Mouse (Mus musculus): ENCODE results near the gene Galnt10. TPM values are rescaled to one million over a fixed set of nuclear protein-coding genes. Genes with fewer than 3 reads are reported as not detected.
A peak's percentile ranks its signal among the peaks of the same experiment; 100 is the strongest.
"Not testable (repeated sequence)": the region's sequence is repeated elsewhere in the genome, so short reads cannot be mapped to it uniquely, and the experiment has no call there.

Galnt10 gene
- polyA plus RNA-seq, 1 experiment from 2014 or later: 16.9 TPM

DNA sequence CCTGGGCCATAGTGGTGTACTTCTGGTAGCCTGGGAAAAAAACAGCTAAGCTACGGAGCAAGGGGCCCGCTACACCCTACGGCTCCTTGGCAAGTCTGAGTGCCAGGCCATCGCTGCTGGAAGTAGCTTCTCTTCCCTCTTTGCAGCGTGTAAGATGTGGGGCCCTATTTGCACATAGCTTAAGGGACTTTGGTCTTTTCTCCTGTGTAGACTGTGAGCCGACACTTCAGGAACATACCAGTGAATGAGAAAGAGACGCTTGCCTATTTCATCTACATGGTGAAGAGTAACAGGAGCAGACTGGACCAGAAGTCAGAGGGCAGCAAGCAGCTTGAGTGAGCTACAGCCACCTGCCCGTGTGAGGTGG, 164.5 kb downstream of the Galnt10 start:
- Histone ChIP-seq H3K27me3 (replicated peaks; ENCODE audit: control insufficient read depth, insufficient read depth, low read length) (no peaks in the 10 kb centered on the region), H3K4me3 (ENCODE audit: low read length) (no peak overlapping the region), H3K27ac (ENCODE audit: low read length) (peak overlapping the region; percentile 52), H3K4me1 (ENCODE audit: control insufficient read depth, insufficient read depth, low read length) (peaks cover 15% of the 10 kb centered on the region), H3K9ac (ENCODE audit: low read depth, low read length) (no peak overlapping the region), H3K4me2 (ENCODE audit: low read depth, low read length) (no peak overlapping the region), H3K9me3 (ENCODE audit: control insufficient read depth, low read length) (no peaks in the 10 kb centered on the region), H3K36me3 (ENCODE audit: control insufficient read depth, insufficient read depth, low read length) (peaks cover 7% of the 10 kb centered on the region)
- WGBS: 67% methylated on average over 8 of the region's 8 CpGs
- ATAC-seq: peak; percentile 80

DNA sequence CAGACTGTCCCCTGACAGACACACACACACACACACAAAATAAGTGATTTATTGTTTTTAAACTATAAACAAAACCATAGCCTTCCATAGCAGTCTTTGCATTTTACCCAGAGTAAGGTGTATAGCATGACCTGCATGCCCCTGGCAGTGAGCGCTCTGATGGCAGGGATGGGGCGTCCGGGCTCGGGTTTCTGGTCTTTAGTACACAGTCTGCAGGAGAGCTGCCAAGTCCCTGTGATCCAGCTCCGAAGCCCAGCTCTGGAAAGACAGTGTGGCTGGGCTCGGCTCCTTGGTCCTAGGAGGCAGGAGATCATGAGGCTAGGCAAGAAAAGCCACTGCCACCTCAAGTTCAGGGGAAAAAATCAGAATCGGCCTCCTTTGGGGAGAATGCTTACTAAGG, 165.8 kb downstream of the Galnt10 start:
- WGBS: 83% methylated on average over 7 of the region's 7 CpGs
- no peak for ATAC-seq
- H3K27ac ChIP-seq (ENCODE audit: low read length): no peak overlapping the region

DNA sequence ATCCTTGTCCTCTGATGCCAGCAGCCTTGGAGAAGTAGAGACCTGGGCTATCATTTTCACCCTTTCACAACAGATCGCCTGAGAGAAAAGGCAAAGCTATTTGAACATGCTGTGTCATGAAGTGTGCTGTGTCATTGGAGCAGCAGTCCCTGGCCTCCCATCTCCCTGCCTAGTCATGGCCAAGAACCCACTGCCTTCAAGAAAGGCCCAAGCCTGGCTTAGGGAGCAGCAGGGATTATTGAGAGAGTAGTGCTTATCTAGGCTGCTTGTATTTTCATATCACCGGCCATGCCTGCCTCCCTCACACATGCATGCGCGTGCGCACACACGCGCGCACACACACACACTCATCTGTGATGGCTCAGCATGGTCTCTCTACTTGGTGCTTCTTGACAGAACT, 167.0 kb downstream of the Galnt10 start:
- no peaks in the 10 kb centered on the region for H3K27me3 ChIP-seq (replicated peaks; ENCODE audit: control insufficient read depth, insufficient read depth, low read length)
- no peak for ATAC-seq
- peaks cover 15% of the 10 kb centered on the region for H3K4me1 ChIP-seq (ENCODE audit: control insufficient read depth, insufficient read depth, low read length)
- 94% methylated on average over 8 of the region's 8 CpGs for WGBS
- H3K9ac ChIP-seq (ENCODE audit: low read depth, low read length): no peak overlapping the region
- H3K36me3 ChIP-seq (ENCODE audit: control insufficient read depth, insufficient read depth, low read length): peaks cover 7% of the 10 kb centered on the region; the same call in 1 of the 2 replicates
- H3K4me2 ChIP-seq (ENCODE audit: low read depth, low read length): no peak overlapping the region
- H3K9me3 ChIP-seq (ENCODE audit: control insufficient read depth, low read length): no peaks in the 10 kb centered on the region
- H3K27ac ChIP-seq (ENCODE audit: low read length): no peak overlapping the region
- no peak overlapping the region for H3K4me3 ChIP-seq (ENCODE audit: low read length)

More for the DNA sequence above, 165.8 kb downstream of the Galnt10 start:
- no peak overlapping the region for H3K9ac ChIP-seq (ENCODE audit: low read depth, low read length)
- H3K27me3 ChIP-seq (replicated peaks; ENCODE audit: control insufficient read depth, insufficient read depth, low read length): no peaks in the 10 kb centered on the region
- H3K9me3 ChIP-seq (ENCODE audit: control insufficient read depth, low read length): no peaks in the 10 kb centered on the region
- H3K4me3 ChIP-seq (ENCODE audit: low read length): no peak overlapping the region
- peaks cover 7% of the 10 kb centered on the region for H3K36me3 ChIP-seq (ENCODE audit: control insufficient read depth, insufficient read depth, low read length)
- no peak overlapping the region for H3K4me2 ChIP-seq (ENCODE audit: low read depth, low read length)
- peaks cover 15% of the 10 kb centered on the region for H3K4me1 ChIP-seq (ENCODE audit: control insufficient read depth, insufficient read depth, low read length)

DNA sequence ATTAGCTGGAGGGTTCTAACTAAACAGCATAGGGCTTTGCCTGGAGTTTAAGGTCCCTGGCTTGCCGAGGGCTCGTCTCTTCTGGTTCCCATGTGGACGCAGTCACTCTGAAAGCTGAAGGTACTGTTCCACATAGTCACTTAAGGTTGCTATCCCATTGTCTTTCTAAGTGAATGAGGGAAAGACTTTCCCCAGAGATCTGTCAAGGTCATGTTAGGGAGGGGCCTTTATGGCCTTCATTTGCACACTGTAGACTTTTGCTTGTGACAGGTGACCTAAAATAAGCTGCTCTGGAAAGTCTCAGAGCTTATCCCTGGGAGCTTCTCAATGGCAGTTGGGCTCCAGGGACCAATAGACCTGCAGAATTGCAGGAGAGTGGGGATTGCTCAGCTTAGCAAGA, 168.4 kb downstream of the Galnt10 start:
- Histone ChIP-seq H3K36me3 (ENCODE audit: control insufficient read depth, insufficient read depth, low read length) (0 out of 2 replicates have a peak, but pooled peaks cover 3% of the 10 kb centered on the region), H3K4me1 (ENCODE audit: control insufficient read depth, insufficient read depth, low read length) (peaks cover 15% of the 10 kb centered on the region), H3K27ac (ENCODE audit: low read length) (no peak overlapping the region), H3K9ac (ENCODE audit: low read depth, low read length) (no peak overlapping the region), H3K27me3 (replicated peaks; ENCODE audit: control insufficient read depth, insufficient read depth, low read length) (no peaks in the 10 kb centered on the region), H3K9me3 (ENCODE audit: control insufficient read depth, low read length) (no peaks in the 10 kb centered on the region; the same call in 1 of the 2 replicates), H3K4me2 (ENCODE audit: low read depth, low read length) (no peak overlapping the region), H3K4me3 (ENCODE audit: low read length) (no peak overlapping the region)
- no peak for ATAC-seq
- WGBS: 93% methylated on average over 3 of the region's 3 CpGs

DNA sequence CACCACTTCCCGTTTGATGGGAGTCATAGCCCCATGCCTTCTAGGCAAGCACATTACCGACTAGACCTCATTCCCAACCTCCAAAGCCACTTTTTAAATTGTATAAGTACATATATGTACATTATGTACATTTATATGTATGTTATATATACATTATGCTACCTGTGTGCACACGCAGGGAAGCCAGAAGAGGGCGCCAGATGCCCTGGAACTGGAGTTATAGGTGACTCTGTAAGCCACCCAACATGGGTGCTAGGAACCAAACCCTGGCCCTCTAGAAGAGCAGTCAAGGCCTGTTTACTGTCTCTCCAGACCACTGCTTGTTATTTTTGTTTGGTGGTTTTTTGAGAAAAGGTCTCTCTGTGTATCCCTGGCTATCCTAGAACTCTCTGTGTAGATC, 172.9 kb downstream of the Galnt10 start:
- no peak overlapping the region for H3K4me2 ChIP-seq (ENCODE audit: low read depth, low read length)
- H3K27me3 ChIP-seq (replicated peaks; ENCODE audit: control insufficient read depth, insufficient read depth, low read length): no peaks in the 10 kb centered on the region; the same call in 1 of the 2 replicates
- WGBS: 93% methylated on average over 4 of the region's 4 CpGs
- no peaks in the 10 kb centered on the region for H3K36me3 ChIP-seq (ENCODE audit: control insufficient read depth, insufficient read depth, low read length)
- H3K27ac ChIP-seq (ENCODE audit: low read length): no peak overlapping the region
- H3K4me3 ChIP-seq (ENCODE audit: low read length): no peak overlapping the region
- ATAC-seq: no peak
- no peaks in the 10 kb centered on the region for H3K4me1 ChIP-seq (ENCODE audit: control insufficient read depth, insufficient read depth, low read length)
- H3K9me3 ChIP-seq (ENCODE audit: control insufficient read depth, low read length): no peaks in the 10 kb centered on the region; the same call in 1 of the 2 replicates
- no peak overlapping the region for H3K9ac ChIP-seq (ENCODE audit: low read depth, low read length)

DNA sequence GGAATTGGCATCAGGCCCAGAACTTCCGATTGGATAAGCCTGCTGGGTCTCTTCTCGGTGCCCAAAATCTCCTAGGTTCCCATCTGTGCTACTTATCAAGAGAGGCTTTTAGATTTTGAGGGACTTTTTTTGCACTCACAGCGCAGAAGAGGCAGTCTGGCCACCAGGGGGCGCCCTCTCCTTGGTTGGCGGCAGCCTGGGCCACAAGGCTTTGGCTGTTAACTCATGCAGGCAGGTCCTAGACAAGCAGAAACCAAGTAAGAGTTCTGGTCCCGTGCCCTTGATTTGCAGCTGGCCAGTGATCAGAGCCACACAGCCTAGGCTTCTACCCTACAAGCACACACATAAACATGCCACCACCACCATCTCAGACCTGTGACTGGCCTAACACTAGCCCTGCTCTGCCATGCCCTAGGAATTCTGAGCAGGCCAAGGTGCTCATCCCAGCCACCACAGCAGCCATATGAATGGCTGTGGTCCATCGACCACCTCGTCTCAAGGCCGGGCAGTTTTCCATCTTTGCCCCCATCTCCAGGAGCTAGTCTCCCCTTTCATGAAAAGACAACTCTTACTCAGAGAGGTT, 174.8 kb downstream of the Galnt10 start:
- Histone ChIP-seq H3K4me3 (ENCODE audit: low read length) (no peak overlapping the region), H3K4me2 (ENCODE audit: low read depth, low read length) (no peak overlapping the region), H3K27me3 (replicated peaks; ENCODE audit: control insufficient read depth, insufficient read depth, low read length) (no peaks in the 10 kb centered on the region; the same call in 1 of the 2 replicates), H3K27ac (ENCODE audit: low read length) (no peak overlapping the region), H3K9me3 (ENCODE audit: control insufficient read depth, low read length) (no peaks in the 10 kb centered on the region; the same call in 1 of the 2 replicates), H3K4me1 (ENCODE audit: control insufficient read depth, insufficient read depth, low read length) (peaks cover 8% of the 10 kb centered on the region), H3K36me3 (ENCODE audit: control insufficient read depth, insufficient read depth, low read length) (no peaks in the 10 kb centered on the region), H3K9ac (ENCODE audit: low read depth, low read length) (no peak overlapping the region)
- peak; percentile 63 for ATAC-seq
- WGBS: 26% methylated on average over 9 of the region's 9 CpGs

DNA sequence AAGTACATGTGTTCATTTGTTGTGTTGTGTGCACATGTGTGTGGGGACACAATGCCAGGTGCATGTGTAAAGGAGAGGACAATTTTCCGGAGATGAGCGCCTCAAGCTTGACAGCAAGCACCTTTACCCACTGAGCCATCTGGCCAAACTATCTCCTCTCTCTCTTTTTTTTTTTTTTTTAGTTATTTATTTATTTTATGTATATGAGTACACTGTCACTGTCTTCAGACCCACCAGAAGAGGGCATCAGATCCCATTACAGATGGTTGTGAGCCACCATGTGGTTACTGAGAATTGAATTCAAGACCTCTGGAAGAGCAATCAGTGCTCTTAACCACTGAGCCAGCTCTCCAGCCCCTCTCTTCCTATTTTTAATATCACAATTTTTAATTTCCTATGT, 177.9 kb downstream of the Galnt10 start:
- peaks cover 15% of the 10 kb centered on the region; the same call in 1 of the 2 replicates for H3K27me3 ChIP-seq (replicated peaks; ENCODE audit: control insufficient read depth, insufficient read depth, low read length)
- ATAC-seq; H3K9me3 ChIP-seq (ENCODE audit: control insufficient read depth, low read length); H3K27ac ChIP-seq (ENCODE audit: low read length); H3K4me2 ChIP-seq (ENCODE audit: low read depth, low read length); H3K36me3 ChIP-seq (ENCODE audit: control insufficient read depth, insufficient read depth, low read length); H3K4me3 ChIP-seq (ENCODE audit: low read length); H3K9ac ChIP-seq (ENCODE audit: low read depth, low read length): not testable (repeated sequence)
- H3K4me1 ChIP-seq (ENCODE audit: control insufficient read depth, insufficient read depth, low read length): peaks cover 18% of the 10 kb centered on the region
- WGBS: 96% methylated on average over 2 of the region's 2 CpGs

DNA sequence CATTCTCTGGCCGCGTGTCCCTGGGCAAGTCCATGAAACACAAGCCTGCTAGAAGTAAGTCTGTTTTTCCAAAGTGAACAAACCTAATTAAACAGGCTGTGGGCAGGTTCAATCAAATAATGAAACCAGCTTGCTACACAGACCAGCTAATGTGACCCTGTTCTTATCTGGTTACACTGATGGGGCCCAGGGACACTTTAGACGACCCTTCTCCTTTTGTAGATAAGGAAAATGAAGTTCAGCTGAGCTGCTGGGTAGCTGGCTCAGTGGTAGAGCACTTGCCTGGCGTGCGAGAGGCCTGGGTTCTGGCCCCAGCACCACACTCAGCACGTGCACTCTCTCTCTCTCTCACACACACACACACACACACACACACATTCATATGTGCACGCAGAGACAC, 178.5 kb downstream of the Galnt10 start:
- H3K27ac ChIP-seq (ENCODE audit: low read length): no peak overlapping the region
- no peaks in the 10 kb centered on the region for H3K9me3 ChIP-seq (ENCODE audit: control insufficient read depth, low read length)
- no peak overlapping the region for H3K4me2 ChIP-seq (ENCODE audit: low read depth, low read length)
- no peak overlapping the region for H3K9ac ChIP-seq (ENCODE audit: low read depth, low read length)
- no peaks in the 10 kb centered on the region for H3K36me3 ChIP-seq (ENCODE audit: control insufficient read depth, insufficient read depth, low read length)
- ATAC-seq: no peak
- H3K4me1 ChIP-seq (ENCODE audit: control insufficient read depth, insufficient read depth, low read length): peaks cover 20% of the 10 kb centered on the region
- no peak overlapping the region for H3K4me3 ChIP-seq (ENCODE audit: low read length)
- H3K27me3 ChIP-seq (replicated peaks; ENCODE audit: control insufficient read depth, insufficient read depth, low read length): peaks cover 18% of the 10 kb centered on the region; the same call in 1 of the 2 replicates
- WGBS: 64% methylated on average over 7 of the region's 7 CpGs

DNA sequence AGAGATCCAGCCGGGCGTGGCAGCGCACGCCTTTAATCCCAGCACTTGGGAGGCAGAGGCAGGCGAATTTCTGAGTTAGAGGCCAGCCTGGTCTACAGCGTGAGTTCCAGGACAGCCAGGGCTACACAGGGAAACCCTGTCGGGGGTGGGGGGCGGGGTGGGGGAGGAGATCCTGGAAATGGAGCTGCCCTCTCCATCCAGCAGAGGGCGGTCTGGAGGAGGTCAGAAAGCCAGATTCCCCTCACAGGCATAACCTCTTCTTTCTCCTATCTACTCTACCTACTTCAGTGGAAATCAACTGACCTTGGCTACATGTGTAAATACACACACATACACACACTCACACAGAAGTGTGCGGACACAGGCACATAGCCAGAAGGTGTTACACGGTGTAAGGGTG, 180.0 kb downstream of the Galnt10 start:
- 49% methylated on average over 11 of the region's 11 CpGs for WGBS

More for the DNA sequence above, 180.0 kb downstream of the Galnt10 start:
- H3K36me3 ChIP-seq (ENCODE audit: control insufficient read depth, insufficient read depth, low read length); H3K4me2 ChIP-seq (ENCODE audit: low read depth, low read length); H3K4me3 ChIP-seq (ENCODE audit: low read length); ATAC-seq; H3K9me3 ChIP-seq (ENCODE audit: control insufficient read depth, low read length); H3K9ac ChIP-seq (ENCODE audit: low read depth, low read length); H3K27ac ChIP-seq (ENCODE audit: low read length): not testable (repeated sequence)
- H3K27me3 ChIP-seq (replicated peaks; ENCODE audit: control insufficient read depth, insufficient read depth, low read length): peaks cover 33% of the 10 kb centered on the region
- peaks cover 20% of the 10 kb centered on the region for H3K4me1 ChIP-seq (ENCODE audit: control insufficient read depth, insufficient read depth, low read length)
